Mouse (Mus musculus) G1E (cell line): ENCODE measurements around the gene Polg2.

Experiments
- CTCF ChIP-seq: IDR thresholded peaks from 2 replicates; pipeline ENCODE4 v1.5.1; 2012; ENCODE audit warnings: low read depth, low read length, inconsistent platforms, mixed read lengths
- GATA1 ChIP-seq: IDR thresholded peaks from 2 replicates; pipeline ENCODE4 v1.6.1; 2012; ENCODE audit warnings: borderline replicate concordance, low read length, inconsistent platforms, mixed read lengths
- GATA2 ChIP-seq: IDR thresholded peaks from 2 replicates; pipeline ENCODE4 v1.6.1; 2012; ENCODE audit warnings: low read depth, low read length, inconsistent platforms, borderline replicate concordance
- POLR2AphosphoS5 ChIP-seq: IDR thresholded peaks from 2 replicates; pipeline ENCODE4 v1.6.1; 2012; ENCODE audit warnings: low read depth, low read length, inconsistent platforms; ENCODE audit not compliant: insufficient replicate concordance
- TAL1 ChIP-seq: conservative IDR thresholded peaks from 2 replicates; pipeline ENCODE4 v1.6.1; 2012; ENCODE audit warnings: low read depth, low read length, inconsistent platforms, mixed read lengths

GRCm38 (mm10) chr11:106759028-106759427, 20.3 kb downstream of the Polg2 start:
- no peak for TF ChIP-seq CTCF
- TF ChIP-seq GATA1: no peak
- no peak for TF ChIP-seq GATA2
- no peak for TF ChIP-seq TAL1
- TF ChIP-seq POLR2AphosphoS5: no peak
